Mouse (Mus musculus) spleen, postnatal 0 days (tissue): ENCODE results near the gene Chst11. TPM values are rescaled to one million over a fixed set of nuclear protein-coding genes. Genes with fewer than 3 reads are reported as not detected.

Experiments
- polyA plus RNA-seq: library from polyadenylated mRNA; unstranded; fragments of >200 nt; fragmentation: Nextera tagmentation; extraction: Ambion mirVana; gene quantifications from 2 replicates; pipeline ENCODE4 v1.2.1, GENCODE M21; 2015

Chst11 gene
- 1.9 TPM in 2 replicates for polyA plus RNA-seq

DNA sequence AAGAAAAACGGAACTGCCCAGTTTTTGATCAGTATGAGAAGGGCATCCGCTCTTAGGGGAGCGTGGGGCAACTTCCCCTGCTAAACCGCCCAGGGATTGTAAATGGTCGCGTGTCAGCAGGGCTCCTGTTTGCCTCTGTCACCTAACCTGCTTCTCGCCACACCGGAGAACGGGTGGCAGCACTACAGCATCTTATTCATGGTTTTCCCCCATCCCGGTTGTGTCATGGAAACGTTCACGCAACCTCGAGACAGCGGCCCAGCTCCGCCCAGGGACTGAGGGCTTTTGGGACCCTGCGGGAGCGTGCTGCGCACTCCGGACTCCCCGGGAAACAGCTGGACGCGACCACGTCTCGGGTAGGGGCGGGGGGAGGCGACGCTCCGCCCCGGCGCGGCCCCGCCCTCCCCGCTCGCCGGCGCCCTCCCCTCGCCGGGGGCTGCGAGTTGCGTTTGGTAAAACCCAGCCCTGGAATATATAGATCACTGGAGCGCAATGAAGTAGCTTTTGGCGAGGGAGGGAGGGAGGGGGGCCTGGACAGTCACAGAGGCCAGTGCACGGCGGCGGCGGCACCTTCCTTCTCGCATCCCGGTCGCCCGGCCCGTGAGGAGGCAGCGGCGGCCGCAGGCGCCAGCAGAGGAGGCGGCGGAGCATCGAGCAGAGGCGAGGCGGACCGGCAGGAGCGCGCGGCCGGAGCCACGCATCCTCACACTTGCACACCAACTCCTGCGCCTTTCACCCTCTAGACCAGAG is at the start of gene Chst11:
Chst11 (plus strand) TSS at position 549 of the 750 bp plus-strand sequence.

Other genes with a start within 250 kb of the Chst11 start
- gene Nfyb, start 221.4 kb upstream of the Chst11 start, polyA plus RNA-seq: 37.0 and 42.9 TPM in 2 replicates
- 34.6 and 35.5 TPM in 2 replicates for gene Txnrd1, start 151.5 kb upstream of the Chst11 start, polyA plus RNA-seq
- 0.12 and 0.16 TPM in 2 replicates for gene Eid3, start 118.9 kb upstream of the Chst11 start, polyA plus RNA-seq